Mouse (Mus musculus) megakaryocyte, embryonic 14.5 days (primary cell): Measurements from ENCODE around the gene Aff2.

Experiments
- FLI1 ChIP-seq: IDR thresholded peaks from 2 replicates; pipeline ENCODE4 v1.6.1; 2012; ENCODE audit warnings: low read length, inconsistent platforms, mixed read lengths
- GATA1 ChIP-seq: IDR thresholded peaks from 3 replicates; pipeline ENCODE4 v1.6.1; 2012; ENCODE audit warnings: mixed read lengths, low read length, inconsistent platforms, borderline replicate concordance

DNA sequence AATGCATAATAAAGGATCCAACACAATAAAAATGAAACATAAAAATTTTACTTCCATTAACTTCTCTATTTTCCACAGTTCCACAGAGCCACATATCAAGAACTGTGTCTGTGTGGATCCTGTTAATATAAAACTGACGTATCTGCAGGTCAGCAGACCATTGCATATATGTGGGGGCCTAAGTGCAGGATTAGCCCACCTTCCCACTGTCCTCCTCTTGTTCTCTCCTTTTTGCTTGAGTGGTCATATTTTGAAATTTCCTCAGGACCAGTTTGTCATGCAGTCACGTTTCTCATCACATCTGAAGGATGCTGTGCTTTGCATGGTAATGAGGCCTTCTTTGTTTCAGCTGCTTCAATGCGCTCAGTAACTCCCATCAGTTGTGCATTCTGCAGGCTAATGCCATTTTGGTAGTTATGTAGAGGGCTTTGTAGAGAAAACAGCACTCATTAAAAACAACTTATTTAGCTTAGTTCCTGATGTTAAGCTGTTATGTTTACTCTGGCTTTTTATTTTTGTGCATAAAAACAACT is 306.1 kb downstream of the Aff2 start:
- TF ChIP-seq GATA1 (no peak), FLI1 (no peak)
